Mouse (Mus musculus) thymus, postnatal 14 days (tissue): ENCODE results near the gene Slc28a3.

ENCODE experiments used
- DNase-seq: peaks from one replicate; pipeline ENCODE4 v3.0.0; 2021

Gene Slc28a3

GRCm38 (mm10) chr13:58558216-58558615, 52.5 kb downstream of the Slc28a3 start:
- DNase-seq = no peak

GRCm38 (mm10) chr13:58556018-58556417, 54.7 kb downstream of the Slc28a3 start:
- peak; percentile 11 for DNase-seq

GRCm38 (mm10) chr13:58555561-58555960, 55.1 kb downstream of the Slc28a3 start:
- DNase-seq = no peak

- DNase-seq = no peak
Observed at GRCm38 (mm10) chr13:58551924-58552323, 58.8 kb downstream of the Slc28a3 start.

GRCm38 (mm10) chr13:58547570-58547969, 63.1 kb downstream of the Slc28a3 start:
- no peak for DNase-seq

- DNase-seq = no peak
Observed at GRCm38 (mm10) chr13:58543688-58544408, 66.8 kb downstream of the Slc28a3 start.

GRCm38 (mm10) chr13:58543066-58543465, 67.6 kb downstream of the Slc28a3 start:
- DNase-seq = peak; percentile 71

- DNase-seq = no peak
Observed at GRCm38 (mm10) chr13:58542601-58543041, 68.1 kb downstream of the Slc28a3 start.

- no peak for DNase-seq
Observed at GRCm38 (mm10) chr13:58542167-58542566, 68.5 kb downstream of the Slc28a3 start.

- no peak for DNase-seq
Observed at GRCm38 (mm10) chr13:58541620-58542019, 69.1 kb downstream of the Slc28a3 start.

GRCm38 (mm10) chr13:58538966-58539365, 71.7 kb downstream of the Slc28a3 start:
- no peak for DNase-seq

- no peak for DNase-seq
Observed at GRCm38 (mm10) chr13:58538366-58538765, 72.3 kb downstream of the Slc28a3 start.

- DNase-seq = no peak
Observed at GRCm38 (mm10) chr13:58537916-58538233, 72.8 kb downstream of the Slc28a3 start.

- no peak for DNase-seq
Observed at GRCm38 (mm10) chr13:58537232-58537915, 73.3 kb downstream of the Slc28a3 start.

- DNase-seq = no peak
Observed at GRCm38 (mm10) chr13:58536466-58537231, 74.0 kb downstream of the Slc28a3 start.

GRCm38 (mm10) chr13:58535321-58535720, 75.4 kb downstream of the Slc28a3 start:
- DNase-seq = no peak

GRCm38 (mm10) chr13:58534861-58535260, 75.8 kb downstream of the Slc28a3 start:
- DNase-seq = no peak

- DNase-seq = no peak
Observed at GRCm38 (mm10) chr13:58534216-58534841, 76.3 kb downstream of the Slc28a3 start.

GRCm38 (mm10) chr13:58524581-58524980, 86.1 kb downstream of the Slc28a3 start:
- DNase-seq = no peak

GRCm38 (mm10) chr13:58523761-58524117, 86.9 kb downstream of the Slc28a3 start:
- DNase-seq = no peak

GRCm38 (mm10) chr13:58523011-58523760, 87.5 kb downstream of the Slc28a3 start:
- no peak for DNase-seq

GRCm38 (mm10) chr13:58521331-58522030, 89.2 kb downstream of the Slc28a3 start:
- no peak for DNase-seq
